Mouse (Mus musculus): ENCODE results near the gene Ccdc85c.

Gene Ccdc85c

GRCm38 (mm10) chr12:108265831-108266619 is 9.2 kb downstream of the Ccdc85c start:
- peak; percentile 38 for DNase-seq

DNA sequence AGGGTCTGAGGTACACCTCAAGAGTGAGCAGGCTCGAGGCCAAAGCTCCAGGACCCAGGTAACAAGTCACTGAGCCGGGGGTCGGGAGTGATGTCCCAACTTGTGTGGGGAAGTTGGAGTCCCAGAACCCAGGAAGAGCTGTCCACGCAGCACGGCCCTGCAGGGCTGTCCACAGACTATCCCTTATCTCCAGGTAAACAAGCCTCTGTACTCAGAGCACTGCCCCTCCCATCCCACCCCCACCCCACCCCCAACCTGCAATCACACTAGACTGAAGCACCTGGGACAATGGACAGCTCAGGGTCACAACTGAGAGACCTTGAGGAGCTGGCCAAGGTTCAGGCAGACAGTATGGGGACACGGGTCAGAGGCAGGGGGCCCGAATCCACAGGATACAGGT is 10.3 kb downstream of the Ccdc85c start:
- no peak for DNase-seq

DNA sequence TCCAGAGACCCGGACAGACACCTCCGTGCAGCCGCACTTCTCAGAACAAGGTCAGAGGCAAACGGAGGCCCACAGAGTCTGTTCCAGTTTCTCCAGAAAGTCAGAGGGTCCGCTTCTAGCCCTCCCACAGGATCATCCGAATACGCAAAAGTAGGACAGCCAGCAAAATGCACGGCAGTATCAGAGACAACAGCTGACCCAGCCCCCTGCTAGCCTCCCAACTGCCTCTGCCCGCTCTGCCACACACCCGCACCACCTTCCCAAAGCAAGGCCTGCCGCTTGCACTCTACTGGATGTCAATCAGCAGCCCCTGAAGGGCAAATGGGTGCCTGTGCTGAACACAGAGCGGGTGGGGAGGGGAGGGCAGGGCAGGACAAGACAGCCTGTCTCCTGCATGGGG is 14.3 kb downstream of the Ccdc85c start:
- DNase-seq, result no peak

DNA sequence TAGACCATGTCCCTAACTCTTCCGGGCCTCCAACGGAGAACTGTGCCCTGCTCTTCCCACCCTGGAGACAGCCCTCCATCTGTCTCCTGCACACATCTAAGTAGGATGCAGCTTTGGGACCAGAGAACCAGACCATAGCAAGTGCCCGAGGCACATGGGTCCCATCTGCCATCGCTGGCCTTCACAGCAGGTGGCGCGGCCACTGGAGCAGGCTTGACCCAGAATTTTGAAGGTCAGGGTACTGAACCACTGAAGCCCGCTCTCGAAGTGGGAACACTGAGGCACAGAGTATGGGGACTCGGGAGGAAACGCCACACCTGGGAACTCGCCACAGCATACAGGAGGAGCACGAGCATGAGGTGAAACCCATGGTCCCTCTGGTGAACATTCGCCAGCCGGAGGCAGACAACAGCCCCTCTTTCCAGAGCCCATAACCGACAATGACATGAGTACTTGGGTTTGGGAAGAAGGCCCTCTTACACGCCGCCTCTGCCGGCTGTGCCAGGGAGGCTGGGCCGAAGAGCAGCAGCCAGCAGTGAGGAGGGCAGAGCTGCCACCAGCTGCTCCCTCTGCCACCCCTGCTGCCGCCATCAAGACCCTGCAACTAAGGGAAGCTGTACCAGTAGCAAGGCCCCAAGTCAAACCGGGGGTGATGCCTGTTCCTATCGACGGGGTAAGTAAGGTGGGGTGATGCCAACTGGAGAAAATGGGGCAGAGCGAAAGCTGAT is 15.7 kb downstream of the Ccdc85c start:
- no peak for DNase-seq

DNA sequence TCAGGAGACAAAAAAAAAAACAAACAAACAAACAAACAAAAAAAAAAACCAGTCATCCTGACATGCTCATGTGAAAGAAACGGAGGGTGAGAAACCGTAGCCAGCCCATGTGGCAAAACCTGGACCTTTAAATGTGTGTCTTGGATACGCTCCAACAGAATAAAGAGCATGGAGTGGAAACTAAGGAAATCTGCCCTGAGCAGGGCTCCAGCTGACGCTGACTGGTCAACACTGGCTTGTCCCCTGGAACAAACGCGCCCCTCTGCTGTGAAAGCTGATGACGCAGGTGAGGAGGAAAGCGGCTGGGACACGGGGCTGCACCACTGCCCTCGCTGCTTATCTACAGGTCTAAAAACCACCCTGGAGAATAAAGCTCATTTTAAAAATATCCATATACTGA is 18.5 kb downstream of the Ccdc85c start:
- no peak for DNase-seq

GRCm38 (mm10) chr12:108255960-108256359 is 19.3 kb downstream of the Ccdc85c start:
- no peak for DNase-seq

DNA sequence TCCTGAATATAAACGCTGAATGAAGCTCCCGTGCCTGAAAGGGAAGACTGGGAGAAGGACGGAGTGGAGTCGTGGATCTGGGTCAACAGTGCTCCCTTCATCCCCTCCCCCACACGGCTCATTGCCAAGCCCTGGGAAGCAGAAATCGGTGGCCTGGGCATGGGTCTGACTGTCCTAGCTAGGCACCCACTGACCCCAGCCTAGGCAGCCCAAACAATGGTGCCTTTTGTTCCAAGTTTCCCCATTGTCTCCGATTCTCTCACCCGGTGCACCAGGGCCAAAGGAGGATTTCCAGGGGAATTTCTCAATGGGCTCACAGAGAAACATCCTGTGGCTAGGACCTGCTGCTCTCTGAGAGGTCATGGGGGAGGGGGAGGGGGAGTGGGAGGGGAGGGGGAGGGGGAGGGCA is 19.7 kb downstream of the Ccdc85c start:
- DNase-seq, result no peak

GRCm38 (mm10) chr12:108253042-108253441 is 22.2 kb downstream of the Ccdc85c start:
- DNase-seq, result no peak

DNA sequence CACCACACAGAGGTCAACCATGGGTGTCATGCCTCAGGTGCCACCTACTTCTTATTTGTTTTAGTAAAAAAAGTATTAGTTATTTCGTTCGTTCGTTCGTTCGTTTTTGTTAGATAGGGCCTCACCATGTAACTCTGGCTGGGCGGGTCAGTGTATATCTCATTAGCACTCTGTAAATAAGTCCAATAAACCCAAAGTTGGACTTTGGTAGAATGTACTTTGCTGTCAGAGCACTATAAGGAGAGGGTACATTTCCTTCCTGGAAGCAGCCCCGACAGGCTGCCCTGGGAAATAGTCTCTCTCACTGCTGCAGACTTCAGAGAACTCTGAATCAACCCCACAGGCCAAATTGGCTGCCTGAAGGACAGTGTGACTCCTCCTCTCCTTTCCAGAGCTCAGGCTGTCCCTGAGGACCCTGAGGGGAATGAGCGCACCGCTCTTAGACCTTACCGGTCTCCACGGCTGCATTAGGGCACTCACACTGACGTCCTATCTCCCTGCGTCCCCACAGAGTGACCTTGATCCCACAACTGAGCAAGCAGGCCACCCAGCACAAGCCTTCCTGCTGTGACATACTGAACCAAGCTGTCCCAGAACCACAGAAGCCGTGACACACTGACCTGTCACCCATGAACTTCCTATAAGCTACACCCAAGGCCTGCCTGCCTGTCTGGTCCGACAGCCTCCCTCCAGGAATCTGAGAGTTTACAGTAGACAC is 23.2 kb downstream of the Ccdc85c start:
- DNase-seq, result no peak

DNA sequence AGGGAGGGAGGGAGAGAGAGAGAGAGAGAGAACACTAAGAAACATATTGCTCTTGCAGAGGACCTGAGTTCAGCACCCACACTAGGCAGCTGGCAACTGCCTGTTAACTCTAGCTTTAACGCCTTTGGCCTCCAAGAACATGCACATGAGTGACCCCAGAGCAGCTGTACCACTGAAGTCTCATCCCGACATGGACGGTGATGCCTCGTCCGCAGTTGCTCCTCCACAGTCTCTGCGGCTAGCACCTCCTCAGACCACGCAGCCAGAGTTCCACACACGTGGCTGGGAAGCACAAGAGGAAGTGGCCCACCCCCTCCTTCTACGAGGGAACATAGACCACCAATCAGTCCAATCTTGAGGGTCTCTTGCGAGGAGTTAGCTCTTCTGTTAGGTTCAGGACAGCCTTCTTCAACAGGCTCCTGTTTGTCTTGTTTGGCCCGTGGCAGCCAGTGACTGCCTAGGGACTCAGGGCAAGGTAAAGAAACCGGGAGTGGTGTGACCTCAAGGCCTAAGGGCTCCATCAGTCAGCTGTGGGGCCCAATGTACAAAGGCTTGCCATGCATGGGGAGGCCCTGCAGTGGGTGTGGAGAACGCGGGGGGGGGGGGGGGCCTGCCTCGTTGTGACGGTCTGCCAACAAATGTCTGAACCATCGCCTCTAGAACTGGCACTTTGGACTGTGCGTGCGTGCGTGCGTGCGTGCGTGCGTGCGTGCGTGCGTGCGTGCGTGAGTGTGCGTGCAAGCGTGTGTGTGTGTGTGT is 24.0 kb downstream of the Ccdc85c start:
- DNase-seq, result no peak

GRCm38 (mm10) chr12:108249522-108249921 is 25.7 kb downstream of the Ccdc85c start:
- DNase-seq, result no peak

GRCm38 (mm10) chr12:108249019-108249418 is 26.2 kb downstream of the Ccdc85c start:
- no peak for DNase-seq

DNA sequence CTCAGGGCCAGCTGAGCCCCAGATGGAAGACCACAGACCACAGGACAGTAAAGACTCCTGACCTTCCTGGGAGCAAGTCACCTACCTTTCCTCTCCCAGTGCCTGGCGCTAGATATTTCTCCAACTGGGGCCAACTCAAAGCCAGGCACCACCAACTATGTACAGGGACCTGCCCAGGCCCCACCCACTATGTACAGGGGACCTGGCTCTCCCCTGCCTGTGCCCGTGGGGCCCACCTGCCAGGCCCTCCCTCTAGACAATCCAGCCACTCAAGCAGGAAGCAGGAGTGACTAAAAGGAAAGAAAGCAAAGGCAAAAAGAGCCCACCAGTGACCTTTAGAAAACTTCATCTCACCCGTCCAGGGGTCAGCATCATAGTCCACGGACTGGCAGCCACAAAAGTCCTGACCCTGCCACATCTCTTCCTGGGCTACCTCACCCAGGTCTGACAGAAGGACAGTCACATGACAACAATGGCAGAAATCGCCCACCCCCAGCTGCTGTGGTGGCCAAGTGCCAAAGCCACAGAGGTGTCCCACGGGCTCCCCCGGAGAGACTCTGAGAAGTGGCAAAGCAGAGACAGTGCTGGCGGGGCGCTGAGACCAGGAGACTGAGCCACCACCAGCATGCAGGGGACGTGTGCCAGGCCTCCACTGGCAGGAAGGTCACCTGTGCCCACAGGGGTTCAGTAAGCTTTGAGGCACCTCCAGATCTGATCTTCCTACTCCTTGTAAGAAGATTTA is 28.3 kb downstream of the Ccdc85c start:
- DNase-seq, result no peak

DNA sequence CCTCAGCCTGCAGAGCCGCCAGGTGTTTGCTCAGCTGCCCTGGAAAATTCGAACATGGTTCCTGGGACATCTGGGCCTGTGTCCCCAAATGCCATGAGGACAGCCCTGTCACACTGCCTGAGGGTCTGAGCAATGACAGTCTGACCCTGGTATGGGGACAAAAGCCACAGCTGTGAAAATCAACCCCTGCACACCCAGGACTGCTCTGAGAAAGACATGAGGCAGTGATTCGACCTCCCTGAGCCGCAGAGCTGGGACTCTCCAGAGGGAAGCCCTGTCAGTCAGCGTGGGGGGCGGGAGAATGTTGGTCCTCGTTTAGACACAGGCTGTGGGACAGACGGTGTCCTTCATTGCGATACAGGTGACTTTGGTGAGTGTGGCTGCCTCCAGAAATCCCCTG is 29.6 kb downstream of the Ccdc85c start:
- DNase-seq, result no peak

GRCm38 (mm10) chr12:108244778-108245177 is 30.4 kb downstream of the Ccdc85c start:
- no peak for DNase-seq

- DNase-seq, result no peak
Measured at GRCm38 (mm10) chr12:108242243-108242745, 32.9 kb downstream of the Ccdc85c start.

DNA sequence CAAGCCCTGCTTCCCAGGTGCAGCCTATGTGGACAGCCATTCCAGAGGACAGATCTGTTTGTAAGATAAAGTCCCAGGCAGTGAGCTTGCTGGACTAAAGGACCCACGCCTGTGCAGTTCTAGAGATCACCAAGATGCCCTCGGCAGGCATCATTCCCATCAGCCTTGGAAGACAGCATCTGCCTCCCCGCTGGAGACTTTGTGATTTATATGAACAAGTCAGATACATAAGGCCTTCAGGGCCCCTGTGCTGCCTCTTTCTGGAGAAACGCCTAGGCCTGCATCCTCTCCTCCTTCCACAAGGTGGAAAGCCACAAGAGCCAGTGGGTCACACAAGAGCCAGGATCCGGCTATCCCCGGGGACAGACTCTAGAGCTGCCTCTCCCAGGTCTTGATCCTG is 33.6 kb downstream of the Ccdc85c start:
- DNase-seq, result no peak

DNA sequence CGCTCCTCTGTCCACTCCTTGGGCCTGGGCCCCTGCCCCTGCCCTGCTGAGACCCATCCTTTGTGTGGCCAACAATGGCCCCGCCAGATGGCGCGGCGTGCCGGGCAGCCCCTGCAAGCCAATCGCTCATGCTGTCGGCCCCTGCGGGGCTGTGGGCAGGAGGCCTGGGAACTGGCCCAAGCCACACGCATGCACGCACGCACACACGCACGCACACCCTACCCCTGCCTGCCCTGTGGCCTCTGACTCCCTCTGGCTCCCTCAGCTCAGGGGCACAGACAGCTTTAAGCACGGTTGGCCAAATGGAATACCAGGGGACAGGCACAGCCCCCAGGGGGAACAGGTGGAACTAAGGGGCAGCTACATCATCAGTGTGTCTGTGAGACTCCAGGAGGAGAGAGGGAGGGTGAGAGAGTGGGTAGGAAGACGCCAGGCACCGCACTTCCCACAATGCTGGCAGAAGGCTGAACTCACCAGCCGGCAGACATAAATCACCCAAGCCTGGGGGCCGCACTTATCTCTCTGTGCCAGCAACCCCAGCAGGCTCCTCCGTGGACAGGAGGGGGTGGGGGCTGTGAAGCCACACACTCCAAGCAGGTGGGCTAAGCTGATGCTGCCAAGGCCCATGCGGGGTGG is 34.2 kb downstream of the Ccdc85c start:
- DNase-seq, result peak; percentile 66

- no peak for DNase-seq
Measured at GRCm38 (mm10) chr12:108240401-108240890, 34.8 kb downstream of the Ccdc85c start.

- DNase-seq, result peak; percentile 66
Measured at GRCm38 (mm10) chr12:108239441-108239840, 35.8 kb downstream of the Ccdc85c start.

- DNase-seq, result no peak
Measured at GRCm38 (mm10) chr12:108238395-108239035, 36.7 kb downstream of the Ccdc85c start.
